Mouse (Mus musculus) layer of hippocampus, postnatal 10 days (tissue): ENCODE measurements around the gene Gm28042. TPM values are rescaled to one million over a fixed set of nuclear protein-coding genes. Genes with fewer than 3 reads are reported as not detected.

Source experiments
- microRNA-seq, 2 experiments: library from miRNA; unstranded; fragments of <30 nt; microRNA quantifications; one replicate each; pipeline ENCODE4 v1.2.0; 2021
- total RNA-seq, 2 experiments: library from RNA; stranded (reverse); gene quantifications; 2 replicates each; pipeline ENCODE4 v1.2.3; 2021

The Gm28042 gene
- total RNA-seq, 2 experiments from 2014 or later: 2.2 to 3.1 TPM

Small RNA genes lying within 50 kb of the gene (microRNA-seq; reads per million reads assigned to microRNA genes)
- gene Mir7665: 0.22 to 0.39 reads per million in 2 experiments

Other genes with a start within 250 kb of the Gm28042 start
- gene Rpap1, start 240.0 kb upstream of the Gm28042 start, total RNA-seq: 10 to 100 TPM; 16.4 to 16.7 TPM
- 10 to 100 TPM; 48.6 to 64.7 TPM for gene Tyro3, start 229.8 kb upstream of the Gm28042 start, total RNA-seq
- 10 to 100 TPM; 64.3 to 66.3 TPM for gene Mga, start 130.3 kb upstream of the Gm28042 start, total RNA-seq
- gene Mapkbp1, start 54.8 kb upstream of the Gm28042 start, total RNA-seq: 10 to 100 TPM; 62.7 to 69.3 TPM
- 1 to 10 TPM; 6.7 to 9.5 TPM for gene Jmjd7, start within 50 bp of the Gm28042 start, total RNA-seq
- 1 to 10 TPM; 4.4 to 5.1 TPM for gene Pla2g4b, start 5.9 kb downstream of the Gm28042 start, total RNA-seq
- gene Ehd4, start 127.1 kb downstream of the Gm28042 start, total RNA-seq: 1 to 10 TPM; 7.5 to 8.3 TPM
- gene Pla2g4e, start 217.8 kb downstream of the Gm28042 start, total RNA-seq: 10 to 100 TPM; 12.0 to 13.8 TPM